Mouse (Mus musculus): Measurements from ENCODE around the gene Ccdc83. TPM values are rescaled to one million over a fixed set of nuclear protein-coding genes. Genes with fewer than 3 reads are reported as not detected.
"Not testable (repeated sequence)": the region's sequence is repeated elsewhere in the genome, so short reads cannot be mapped to it uniquely, and the experiment has no call there.

Gene Ccdc83
- total and polyA plus RNA-seq, 2 experiments from 2014 or later, result not detected

- 41% methylated on average over 4 of the region's 4 CpGs for WGBS
- peak overlapping the region; percentile 78 for H3K27ac ChIP-seq (ENCODE audit: low read depth)
- DNase-seq (ENCODE audit: low spot score), result peak; percentile 47
Observed at GRCm38 (mm10) chr7:90233921-90234320, 31.7 kb downstream of the Ccdc83 start.

GRCm38 (mm10) chr7:90231431-90231830, 34.1 kb downstream of the Ccdc83 start:
- Histone ChIP-seq H3K9me3 (replicated peaks; ENCODE audit: control insufficient read depth, low read length) (no peaks in the 10 kb centered on the region), H3K27me3 (ENCODE audit: control insufficient read depth, insufficient read depth, low read length) (no peaks in the 10 kb centered on the region), H3K27ac (ENCODE audit: low read depth) (no peak overlapping the region), H3K4me2 (ENCODE audit: low read depth, low read length) (no peak overlapping the region), H3K9ac (replicated peaks; ENCODE audit: low read depth, low read length) (no peak overlapping the region), H3K4me1 (ENCODE audit: control insufficient read depth, insufficient read depth) (no peaks in the 10 kb centered on the region), H3K4me3 (ENCODE audit: low read depth, low read length) (no peak overlapping the region), H3K36me3 (replicated peaks; ENCODE audit: control insufficient read depth, insufficient read depth, low read length) (no peaks in the 10 kb centered on the region)
- DNase-seq (ENCODE audit: low spot score), result no peak
- ATAC-seq (ENCODE audit: insufficient read depth, low read depth), result no peak
- WGBS, result 60% methylated on average over 9 of the region's 9 CpGs
- TF ChIP-seq CTCF (IDR thresholded peaks at IDR 0.05; ENCODE audit: low read depth), result no peak
- TF ChIP-seq EP300 (IDR thresholded peaks at IDR 0.05; ENCODE audit: low read depth), result no peak

More at GRCm38 (mm10) chr7:90233921-90234320, 31.7 kb downstream of the Ccdc83 start:
- no peak overlapping the region for H3K9ac ChIP-seq (replicated peaks; ENCODE audit: low read depth, low read length)
- peak; percentile 44; the same call in 1 of the 2 replicates for ATAC-seq (ENCODE audit: insufficient read depth, low read depth)
- TF ChIP-seq EP300 (IDR thresholded peaks at IDR 0.05; ENCODE audit: low read depth) (no peak), CTCF (IDR thresholded peaks at IDR 0.05; ENCODE audit: low read depth) (no peak)
- H3K4me1 ChIP-seq (ENCODE audit: control insufficient read depth, insufficient read depth), result no peaks in the 10 kb centered on the region
- no peak overlapping the region for H3K4me3 ChIP-seq (ENCODE audit: low read depth, low read length)
- H3K9me3 ChIP-seq (replicated peaks; ENCODE audit: control insufficient read depth, low read length), result no peaks in the 10 kb centered on the region
- H3K4me2 ChIP-seq (ENCODE audit: low read depth, low read length), result no peak overlapping the region
- no peaks in the 10 kb centered on the region for H3K27me3 ChIP-seq (ENCODE audit: control insufficient read depth, insufficient read depth, low read length)
- no peaks in the 10 kb centered on the region for H3K36me3 ChIP-seq (replicated peaks; ENCODE audit: control insufficient read depth, insufficient read depth, low read length)

GRCm38 (mm10) chr7:90228884-90229283, 36.7 kb downstream of the Ccdc83 start:
- H3K4me3 ChIP-seq (ENCODE audit: low read depth, low read length); H3K9me3 ChIP-seq (replicated peaks; ENCODE audit: control insufficient read depth, low read length); H3K4me2 ChIP-seq (ENCODE audit: low read depth, low read length); H3K27me3 ChIP-seq (ENCODE audit: control insufficient read depth, insufficient read depth, low read length); H3K27ac ChIP-seq (ENCODE audit: low read depth); DNase-seq (ENCODE audit: low spot score); H3K4me1 ChIP-seq (ENCODE audit: control insufficient read depth, insufficient read depth); ATAC-seq (ENCODE audit: insufficient read depth, low read depth); H3K9ac ChIP-seq (replicated peaks; ENCODE audit: low read depth, low read length); H3K36me3 ChIP-seq (replicated peaks; ENCODE audit: control insufficient read depth, insufficient read depth, low read length): not testable (repeated sequence)
- TF ChIP-seq CTCF (IDR thresholded peaks at IDR 0.05; ENCODE audit: low read depth), result peak; percentile 44

- Histone ChIP-seq H3K9me3 (replicated peaks; ENCODE audit: control insufficient read depth, low read length) (no peaks in the 10 kb centered on the region), H3K36me3 (replicated peaks; ENCODE audit: control insufficient read depth, insufficient read depth, low read length) (no peaks in the 10 kb centered on the region), H3K9ac (replicated peaks; ENCODE audit: low read depth, low read length) (no peak overlapping the region), H3K4me3 (ENCODE audit: low read depth, low read length) (no peak overlapping the region), H3K27me3 (ENCODE audit: control insufficient read depth, insufficient read depth, low read length) (no peaks in the 10 kb centered on the region), H3K27ac (ENCODE audit: low read depth) (no peak overlapping the region), H3K4me1 (ENCODE audit: control insufficient read depth, insufficient read depth) (no peaks in the 10 kb centered on the region), H3K4me2 (ENCODE audit: low read depth, low read length) (no peak overlapping the region)
- WGBS, result 82% methylated on average over 4 of the region's 4 CpGs
- no peak for TF ChIP-seq EP300 (IDR thresholded peaks at IDR 0.05; ENCODE audit: low read depth)
- no peak for TF ChIP-seq CTCF (IDR thresholded peaks at IDR 0.05; ENCODE audit: low read depth)
- DNase-seq (ENCODE audit: low spot score) (no peak), ATAC-seq (ENCODE audit: insufficient read depth, low read depth) (no peak)
Observed at GRCm38 (mm10) chr7:90228075-90228474, 37.5 kb downstream of the Ccdc83 start.

- WGBS, result 74% methylated on average over 2 of the region's 2 CpGs
- TF ChIP-seq CTCF (IDR thresholded peaks at IDR 0.05; ENCODE audit: low read depth) (no peak), EP300 (IDR thresholded peaks at IDR 0.05; ENCODE audit: low read depth) (no peak)
- H3K36me3 ChIP-seq (replicated peaks; ENCODE audit: control insufficient read depth, insufficient read depth, low read length), result no peaks in the 10 kb centered on the region
Observed at GRCm38 (mm10) chr7:90221487-90221886, 44.1 kb downstream of the Ccdc83 start.

GRCm38 (mm10) chr7:90218122-90218521, 47.5 kb downstream of the Ccdc83 start:
- Histone ChIP-seq H3K36me3 (replicated peaks; ENCODE audit: control insufficient read depth, insufficient read depth, low read length) (no peaks in the 10 kb centered on the region), H3K9ac (replicated peaks; ENCODE audit: low read depth, low read length) (no peak overlapping the region)
- ATAC-seq (ENCODE audit: insufficient read depth, low read depth), result no peak

More at GRCm38 (mm10) chr7:90221487-90221886, 44.1 kb downstream of the Ccdc83 start:
- no peak for DNase-seq (ENCODE audit: low spot score)
- Histone ChIP-seq H3K9ac (replicated peaks; ENCODE audit: low read depth, low read length) (no peak overlapping the region), H3K9me3 (replicated peaks; ENCODE audit: control insufficient read depth, low read length) (no peaks in the 10 kb centered on the region), H3K4me3 (ENCODE audit: low read depth, low read length) (no peak overlapping the region), H3K4me2 (ENCODE audit: low read depth, low read length) (no peak overlapping the region), H3K4me1 (ENCODE audit: control insufficient read depth, insufficient read depth) (no peaks in the 10 kb centered on the region), H3K27ac (ENCODE audit: low read depth) (no peak overlapping the region), H3K27me3 (ENCODE audit: control insufficient read depth, insufficient read depth, low read length) (no peaks in the 10 kb centered on the region)
- ATAC-seq (ENCODE audit: insufficient read depth, low read depth), result no peak

More at GRCm38 (mm10) chr7:90218122-90218521, 47.5 kb downstream of the Ccdc83 start:
- Histone ChIP-seq H3K4me1 (ENCODE audit: control insufficient read depth, insufficient read depth) (no peaks in the 10 kb centered on the region), H3K4me2 (ENCODE audit: low read depth, low read length) (no peak overlapping the region), H3K9me3 (replicated peaks; ENCODE audit: control insufficient read depth, low read length) (no peaks in the 10 kb centered on the region), H3K27ac (ENCODE audit: low read depth) (no peak overlapping the region), H3K4me3 (ENCODE audit: low read depth, low read length) (no peak overlapping the region), H3K27me3 (ENCODE audit: control insufficient read depth, insufficient read depth, low read length) (no peaks in the 10 kb centered on the region)
- WGBS, result 65% methylated on average over 5 of the region's 5 CpGs
- TF ChIP-seq CTCF (IDR thresholded peaks at IDR 0.05; ENCODE audit: low read depth) (no peak), EP300 (IDR thresholded peaks at IDR 0.05; ENCODE audit: low read depth) (no peak)
- DNase-seq (ENCODE audit: low spot score), result no peak

Measured in heart, postnatal 0 days (tissue).